Mouse (Mus musculus) kidney, postnatal 14 days (tissue): ENCODE data around the gene Olfr509.
"Not testable (repeated sequence)": the region's sequence is repeated elsewhere in the genome, so short reads cannot be mapped to it uniquely, and the experiment has no call there.

ENCODE experiments used
- DNase-seq: peaks from one replicate; pipeline ENCODE4 v3.0.0; 2022; ENCODE audit warnings: mixed read lengths

The Olfr509 gene

GRCm38 (mm10) chr7:108651806-108652205, at the start of gene Olfr509:
Gene Olfr509, minus strand, starts transcription at chr7:108651906.
- DNase-seq = no peak

GRCm38 (mm10) chr7:108678886-108679285, 27.2 kb upstream of the Olfr509 start:
- no peak for DNase-seq

- DNase-seq = no peak
These were observed 19.4 kb upstream of the Olfr509 start for GRCm38 (mm10) chr7:108671058-108671457.

GRCm38 (mm10) chr7:108666118-108666517, 14.4 kb upstream of the Olfr509 start, which contains the start of gene Olfr510:
Gene Olfr510, plus strand, starts transcription at chr7:108666418.
- no peak for DNase-seq

GRCm38 (mm10) chr7:108662419-108662818, 10.7 kb upstream of the Olfr509 start:
- DNase-seq = no peak

- no peak for DNase-seq
These were observed 22.0 kb downstream of the Olfr509 start, which contains the start of gene Olfr508 for GRCm38 (mm10) chr7:108629694-108630093. Gene Olfr508, plus strand, starts transcription at chr7:108629994.

GRCm38 (mm10) chr7:108621514-108621913, 30.2 kb downstream of the Olfr509 start, which contains the start of gene Olfr507:
Gene Olfr507, plus strand, starts transcription at chr7:108621814.
- no peak for DNase-seq

GRCm38 (mm10) chr7:108616781-108617180, 34.9 kb downstream of the Olfr509 start:
- DNase-seq = not testable (repeated sequence)

GRCm38 (mm10) chr7:108614110-108614509, 37.6 kb downstream of the Olfr509 start:
- no peak for DNase-seq

GRCm38 (mm10) chr7:108610487-108610886, 41.2 kb downstream of the Olfr509 start, which contains the start of gene Olfr506:
Gene Olfr506, plus strand, starts transcription at chr7:108610787.
- DNase-seq = no peak

- not testable (repeated sequence) for DNase-seq
These were observed 49.8 kb downstream of the Olfr509 start for GRCm38 (mm10) chr7:108601916-108602315.
